Mouse (Mus musculus): ENCODE measurements around the gene Rims1. TPM values are rescaled to one million over a fixed set of nuclear protein-coding genes. Genes with fewer than 3 reads are reported as not detected.

Gene Rims1
- polyA plus RNA-seq, 1 experiment = not detected

DNA sequence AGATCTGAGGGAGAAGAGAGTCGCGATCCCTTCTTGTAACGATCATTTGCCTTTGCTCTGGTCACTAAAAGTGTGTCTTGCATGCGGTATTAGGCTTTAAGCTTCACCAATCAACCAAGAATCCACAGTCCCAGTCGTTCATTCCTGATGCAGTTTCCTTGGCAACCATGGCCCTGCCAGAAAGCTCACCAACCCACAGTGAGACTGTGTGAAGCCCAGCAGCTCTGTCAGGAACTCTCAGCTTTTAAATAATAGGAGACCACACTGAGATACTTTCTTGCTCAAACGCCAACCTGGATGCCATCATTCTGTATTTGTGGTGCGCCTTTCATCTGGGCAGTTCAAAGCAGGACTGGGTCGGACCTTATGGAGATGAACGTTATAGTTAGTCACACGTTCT, 539.3 kb downstream of the Rims1 start:
- TF ChIP-seq GATA1 (IDR thresholded peaks at IDR 0.05; ENCODE audit: low read length) = no peak

DNA sequence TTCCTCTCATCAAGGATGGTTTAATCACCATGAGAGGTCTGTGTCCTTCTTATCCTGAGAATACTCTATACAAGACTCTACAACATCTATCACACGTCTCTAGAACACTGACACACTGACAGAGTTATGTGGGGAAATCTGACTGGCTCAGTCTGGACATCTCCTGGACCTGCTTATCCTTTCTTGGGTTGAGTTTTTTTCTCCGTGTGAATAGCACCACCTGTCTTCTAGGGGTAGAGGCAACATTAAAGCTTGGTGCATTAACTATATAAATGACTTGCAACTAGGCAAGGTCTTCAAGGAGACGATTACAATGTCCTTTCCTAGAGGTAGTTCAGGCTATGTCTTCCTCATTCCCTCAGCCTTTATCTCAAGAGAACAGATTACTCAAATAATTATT, 540.3 kb downstream of the Rims1 start:
- no peak for TF ChIP-seq GATA1 (IDR thresholded peaks at IDR 0.05; ENCODE audit: low read length)

DNA sequence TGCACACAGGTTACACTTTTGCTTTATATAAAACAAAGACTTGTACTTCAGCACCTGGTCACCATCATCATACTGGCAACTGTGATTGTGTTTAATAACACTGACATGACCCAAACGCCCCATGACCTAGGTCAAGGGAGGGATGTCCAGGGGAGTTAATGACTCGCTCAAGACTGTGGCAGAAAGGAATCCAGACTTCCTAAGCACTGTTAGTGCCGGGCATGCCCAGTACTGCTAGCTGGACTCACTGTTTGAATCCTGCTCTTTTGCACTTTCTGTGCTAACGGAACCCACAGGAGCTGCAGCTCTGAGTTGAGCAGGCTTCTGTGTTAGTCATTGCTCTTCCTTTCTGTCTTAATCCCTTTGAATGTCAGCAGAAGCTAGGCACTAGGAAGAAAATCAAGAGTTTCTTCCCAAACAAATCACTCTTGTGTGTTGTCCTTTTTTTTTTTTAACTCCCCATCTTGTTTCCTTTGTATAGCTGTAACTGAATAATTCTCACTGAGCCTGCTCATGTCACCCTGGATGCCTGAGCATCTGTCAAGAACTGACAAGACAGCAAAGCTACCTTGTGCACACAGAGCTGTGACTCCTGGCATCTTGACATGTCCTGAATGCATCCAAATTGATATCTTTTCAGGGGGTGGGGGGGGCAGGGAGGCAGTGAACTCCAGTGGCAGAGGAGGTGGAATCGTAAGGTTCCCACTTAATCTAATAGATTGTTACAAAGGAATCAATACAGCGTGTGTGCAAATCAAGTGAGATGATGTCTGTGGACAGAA, 543.4 kb downstream of the Rims1 start:
- no peak for TF ChIP-seq GATA1 (IDR thresholded peaks at IDR 0.05; ENCODE audit: low read length)

DNA sequence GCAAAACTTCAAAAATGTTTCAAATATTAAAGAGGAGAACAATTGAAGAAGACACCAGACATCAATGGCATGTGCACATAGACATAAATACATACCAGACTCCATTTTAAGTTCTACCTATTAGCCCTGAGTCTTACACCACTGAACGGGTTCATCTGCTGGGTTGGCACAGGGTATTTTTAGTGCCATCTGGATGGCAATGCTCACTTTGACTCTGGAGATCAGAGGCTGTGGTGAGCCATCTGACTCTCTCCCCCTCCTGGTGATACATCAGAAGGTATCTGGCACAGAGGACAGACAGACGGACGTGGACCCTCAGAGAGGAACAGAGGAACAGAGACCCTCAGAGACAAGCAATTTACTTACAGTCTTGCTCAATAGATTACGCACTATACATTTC, 544.1 kb downstream of the Rims1 start:
- TF ChIP-seq GATA1 (IDR thresholded peaks at IDR 0.05; ENCODE audit: low read length) = no peak

DNA sequence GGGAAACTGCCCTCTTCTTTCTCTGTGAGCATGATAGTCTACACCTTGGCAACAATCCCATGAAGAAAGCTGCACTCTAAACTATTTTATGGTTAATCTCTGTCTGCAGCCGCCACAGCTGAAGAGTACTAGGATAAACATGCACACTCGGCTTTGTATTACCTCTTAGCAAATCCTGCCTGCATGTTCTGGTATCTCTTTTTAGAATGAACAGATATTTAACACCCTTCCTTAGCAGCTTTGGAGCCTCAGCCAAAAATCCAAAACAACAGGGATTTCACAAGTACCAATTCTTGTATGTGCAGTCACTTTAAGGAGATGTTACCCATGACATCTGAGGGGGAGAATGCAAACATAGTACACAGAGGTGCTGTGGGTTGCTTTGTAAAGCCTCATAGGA, 545.5 kb downstream of the Rims1 start:
- TF ChIP-seq GATA1 (IDR thresholded peaks at IDR 0.05; ENCODE audit: low read length) = no peak

DNA sequence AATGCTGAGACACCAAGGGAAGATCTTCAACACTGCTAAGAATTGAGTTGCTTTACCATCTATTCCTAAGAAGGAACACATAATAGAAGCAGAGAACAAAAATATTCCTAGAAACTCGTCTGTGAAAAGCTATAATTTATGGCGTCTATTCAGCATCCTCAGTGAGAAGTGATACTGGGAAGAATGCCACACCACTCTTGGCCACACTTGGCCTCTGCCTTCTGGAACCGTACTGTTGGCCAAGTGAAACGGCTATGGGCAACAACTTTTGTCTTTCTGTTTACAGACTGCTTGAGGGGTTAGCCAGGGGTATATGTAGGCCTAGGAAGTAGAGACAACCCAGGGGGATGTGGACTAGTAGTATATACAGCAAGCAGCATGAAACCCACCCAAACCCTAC, 547.4 kb downstream of the Rims1 start:
- TF ChIP-seq GATA1 (IDR thresholded peaks at IDR 0.05; ENCODE audit: low read length) = no peak

DNA sequence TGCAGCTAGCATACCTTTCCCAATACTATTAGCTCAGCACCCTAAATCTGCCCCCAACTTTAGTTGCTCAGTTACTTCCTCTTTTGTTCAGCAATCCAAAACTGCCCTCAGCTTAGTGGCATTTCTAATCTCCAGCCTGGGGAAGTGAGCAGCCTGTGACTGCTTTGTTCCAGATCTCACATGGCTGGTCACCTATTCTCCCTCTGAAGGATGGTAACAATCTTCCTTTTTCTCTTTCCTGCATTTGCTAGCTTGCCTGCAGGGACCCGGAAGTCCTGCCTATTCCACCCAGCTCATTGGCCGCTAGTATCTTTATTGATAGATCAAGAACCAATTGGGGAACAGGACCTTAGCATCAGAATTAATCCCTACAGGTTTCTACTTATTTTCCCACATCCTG, 551.5 kb downstream of the Rims1 start:
- no peak for TF ChIP-seq GATA1 (IDR thresholded peaks at IDR 0.05; ENCODE audit: low read length)

DNA sequence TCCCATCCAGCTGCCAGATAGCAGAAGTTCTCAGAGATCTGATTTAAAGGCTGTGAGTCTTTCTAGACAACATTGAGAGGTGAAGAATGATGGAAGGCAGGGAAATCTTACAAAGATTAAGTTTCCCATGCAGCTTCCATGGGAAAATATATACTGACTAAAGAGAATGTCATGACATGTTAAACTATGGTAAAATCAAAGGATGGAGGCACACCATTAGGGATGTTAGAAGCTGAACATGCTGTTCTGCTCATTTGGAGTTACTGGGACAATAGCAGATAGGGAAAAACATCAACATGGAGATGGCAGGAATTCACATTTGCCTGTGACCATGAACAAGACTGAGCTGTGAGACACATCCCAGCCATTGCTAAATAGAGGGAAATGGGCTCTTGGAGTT, 552.9 kb downstream of the Rims1 start:
- TF ChIP-seq GATA1 (IDR thresholded peaks at IDR 0.05; ENCODE audit: low read length) = no peak

DNA sequence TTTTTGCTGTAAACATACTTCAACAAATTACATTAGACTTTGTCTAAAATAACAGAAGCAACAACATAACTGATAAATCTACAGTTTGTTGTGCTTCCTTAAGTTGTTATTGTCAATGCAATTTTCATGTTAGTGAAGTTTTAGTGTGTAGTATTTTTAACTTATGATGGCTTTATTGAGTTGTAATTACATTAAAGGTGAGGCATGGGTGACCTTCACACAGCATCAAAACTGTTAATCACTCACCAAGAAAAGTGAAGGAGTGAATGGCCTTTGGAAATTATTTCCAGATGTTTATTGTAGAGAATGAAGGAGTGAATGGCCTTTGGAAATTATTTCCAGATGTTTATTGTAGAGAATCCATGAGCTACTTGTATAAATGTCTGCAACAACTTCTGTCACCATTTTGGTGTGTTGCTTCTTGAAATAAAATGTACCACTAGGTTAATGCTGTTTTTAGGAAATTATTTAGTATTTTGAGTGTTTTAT, 556.9 kb downstream of the Rims1 start:
- no peak for TF ChIP-seq GATA1 (IDR thresholded peaks at IDR 0.05; ENCODE audit: low read length)

DNA sequence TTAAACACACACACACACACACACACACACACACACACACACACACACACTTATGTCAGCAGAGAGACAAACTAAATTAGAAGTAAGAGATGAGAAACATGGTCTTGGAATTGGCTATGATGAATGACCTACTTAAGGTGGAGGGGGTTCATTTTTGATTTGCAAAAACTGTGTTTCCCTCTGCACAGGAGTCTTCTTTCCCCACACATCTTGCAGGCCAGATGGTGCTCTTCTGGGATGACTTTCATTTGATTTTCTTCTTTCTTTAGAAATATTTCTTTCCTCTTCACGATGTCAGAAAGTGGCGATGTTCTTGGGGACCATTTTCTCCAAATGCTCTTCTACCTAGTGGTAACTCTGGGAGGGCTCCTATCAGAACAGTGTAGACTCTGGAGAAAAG, 560.0 kb downstream of the Rims1 start:
- no peak for TF ChIP-seq GATA1 (IDR thresholded peaks at IDR 0.05; ENCODE audit: low read length)
